Mouse (Mus musculus) spleen, adult 12 weeks (tissue): ENCODE measurements at regions not wholly inside any gene's neighbourhood (a gene's known extent, or its start where the extent isn't known, plus 50 kb on each side); places are given as distances from the start of the nearest gene placed in this dataset.
"Not testable (repeated sequence)": the region's sequence is repeated elsewhere in the genome, so short reads cannot be mapped to it uniquely, and the experiment has no call there.

Experiments
- DNase-seq: peaks from one replicate; pipeline ENCODE4 v3.0.0; 2022; ENCODE audit warnings: low spot score

GRCm38 (mm10) chr14:120830389-120830835 is 80.6 kb upstream of the Ipo5 start:
- DNase-seq: not testable (repeated sequence)

- DNase-seq: no peak
Measured at GRCm38 (mm10) chr14:120831397-120831796, 79.6 kb upstream of the Ipo5 start.

DNA sequence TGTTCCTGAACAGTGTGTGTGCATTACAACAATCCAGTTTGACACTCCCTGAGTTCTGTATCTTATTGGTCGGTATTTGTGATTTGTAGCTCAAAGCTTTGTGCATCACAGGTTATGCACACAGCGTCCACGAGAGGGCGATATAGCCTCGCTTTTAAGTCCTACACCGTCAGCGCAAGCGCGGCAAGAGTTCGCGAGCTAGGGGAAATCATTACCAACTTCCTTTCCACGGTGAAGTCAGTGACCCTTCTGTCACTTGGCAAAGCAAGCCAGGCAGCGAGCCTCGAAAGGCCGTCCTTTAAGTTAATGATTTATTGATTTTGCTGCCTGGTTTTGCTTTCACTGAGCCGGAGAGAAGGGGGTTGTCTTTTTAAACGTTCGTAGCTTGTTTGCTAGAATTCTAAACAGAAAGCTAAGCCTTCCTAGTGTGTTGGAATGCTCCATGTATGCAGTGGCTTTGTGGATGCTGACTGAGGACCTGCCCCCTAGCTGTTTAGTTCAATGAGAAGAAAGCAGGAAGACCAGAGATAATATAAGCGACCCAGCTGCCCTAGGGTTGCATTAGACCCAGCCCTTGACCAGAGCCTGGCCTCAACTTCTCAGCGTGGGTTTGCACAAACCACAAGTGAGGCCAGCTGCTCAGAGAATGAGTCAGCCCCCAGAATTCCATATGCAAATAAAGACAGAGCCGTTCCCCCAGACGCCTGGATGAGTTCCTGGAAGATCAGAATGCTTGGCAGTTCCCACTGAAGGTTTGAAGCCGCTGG is 79.0 kb upstream of the Ipo5 start:
- peak; percentile 60 for DNase-seq

GRCm38 (mm10) chr14:120834821-120835220 is 76.2 kb upstream of the Ipo5 start:
- no peak for DNase-seq

DNA sequence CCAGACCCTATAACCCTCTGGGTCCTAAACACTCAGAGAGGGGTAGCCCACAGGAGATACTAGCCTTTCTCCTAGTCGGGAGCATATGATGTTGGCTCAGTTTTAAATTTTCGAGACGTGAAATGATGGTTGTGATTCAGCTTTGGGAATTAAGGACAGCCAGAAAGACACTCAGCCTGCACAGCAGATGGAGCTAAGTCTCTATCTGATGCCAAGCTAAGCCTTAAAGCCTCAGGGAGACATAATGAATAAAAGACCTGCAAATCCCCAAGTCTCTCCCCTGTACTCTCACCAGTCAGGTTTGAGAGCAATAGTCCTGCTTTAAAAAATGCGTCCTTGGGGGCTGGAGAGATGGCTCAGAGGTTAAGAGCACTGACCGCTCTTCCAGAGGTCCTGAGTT is 75.3 kb upstream of the Ipo5 start:
- DNase-seq: no peak

DNA sequence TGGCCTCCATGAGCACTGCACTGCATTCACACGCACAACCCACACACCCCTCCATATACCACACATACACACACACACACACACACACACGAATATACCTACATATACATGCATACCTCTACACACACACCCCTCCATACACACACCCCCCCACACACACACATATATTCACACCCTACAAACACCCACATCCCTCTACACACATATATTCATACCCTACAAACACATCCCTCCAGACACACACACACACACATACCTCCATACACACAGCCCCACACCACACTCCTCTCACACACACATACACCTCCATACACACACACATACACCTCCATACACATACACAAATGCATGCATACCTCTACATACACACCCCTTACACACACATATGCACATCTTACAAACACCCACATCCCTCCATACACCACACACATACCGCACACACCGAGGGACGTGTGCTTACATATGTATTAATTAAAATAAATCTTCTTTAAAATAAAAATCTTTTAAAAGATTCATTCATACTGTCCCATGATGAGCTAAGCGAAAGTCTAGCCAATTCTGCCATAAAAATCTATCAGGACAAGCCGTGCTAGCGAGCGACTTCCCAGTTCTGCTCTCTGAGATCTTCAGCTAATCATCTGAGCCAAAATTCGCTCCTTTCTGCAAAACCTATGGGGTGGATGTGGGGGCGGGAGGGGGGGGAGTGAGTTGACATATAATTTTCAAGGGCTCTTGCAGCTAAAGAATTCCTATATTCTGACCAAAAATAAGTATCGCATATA is 74.3 kb upstream of the Ipo5 start:
- DNase-seq: no peak

DNA sequence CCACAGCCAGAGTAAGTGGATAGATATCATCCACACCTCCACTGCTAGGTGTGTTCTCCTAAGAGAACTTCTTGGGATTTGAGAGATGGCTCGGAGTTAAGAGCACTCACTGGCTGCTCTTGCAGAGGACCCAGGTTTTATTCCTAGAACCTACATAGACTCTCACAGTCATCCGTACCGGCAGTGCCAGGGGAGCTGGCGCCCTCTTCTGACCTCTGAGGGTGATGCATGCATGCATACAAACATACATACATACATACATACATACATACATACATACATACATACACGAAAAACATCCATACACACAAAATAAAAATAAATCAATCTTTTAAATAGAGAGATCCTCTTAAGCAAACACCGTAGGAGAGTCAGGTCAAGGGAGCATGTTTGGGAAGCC is 70.1 kb upstream of the Ipo5 start:
- DNase-seq: no peak

DNA sequence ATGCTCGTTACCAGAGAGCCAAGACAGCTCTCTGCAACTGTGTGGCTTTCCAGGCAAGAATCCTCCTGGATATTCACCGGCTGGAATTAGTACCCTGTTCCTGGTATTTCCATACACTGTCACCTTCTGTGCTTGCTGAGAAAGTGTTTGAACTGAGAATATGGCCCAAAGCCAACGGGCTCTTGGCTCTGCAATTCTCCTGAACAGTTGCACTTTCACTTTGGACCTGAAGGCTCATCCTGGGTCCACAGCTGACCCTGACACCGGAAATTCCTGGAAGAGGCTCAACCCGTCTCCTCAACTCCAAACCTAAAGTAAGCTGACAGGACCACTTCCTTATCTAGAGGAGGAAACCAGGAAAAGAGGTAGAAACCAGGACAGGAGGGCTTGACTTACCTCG is 69.7 kb upstream of the Ipo5 start:
- DNase-seq: no peak

DNA sequence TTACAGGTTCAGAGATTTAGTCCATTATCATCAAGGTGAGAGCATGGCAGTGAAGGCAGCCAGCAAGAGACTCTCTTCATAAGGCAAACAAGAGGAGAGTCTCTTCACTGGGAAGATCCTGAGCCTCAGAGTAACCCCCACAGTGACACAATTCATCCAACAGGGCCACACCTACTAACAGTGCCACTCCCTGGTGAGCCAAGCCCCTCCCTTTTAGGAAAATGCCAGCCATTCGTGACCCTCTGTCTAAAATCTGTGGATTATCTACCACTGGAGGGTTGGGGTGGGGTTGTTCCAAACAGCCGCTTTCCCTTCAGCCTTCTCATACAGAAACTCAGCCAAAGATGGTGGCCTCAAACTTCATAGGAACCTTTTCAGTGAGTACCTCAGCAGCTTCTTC is 65.9 kb upstream of the Ipo5 start:
- DNase-seq: no peak

GRCm38 (mm10) chr14:120846073-120846850 is 64.8 kb upstream of the Ipo5 start:
- no peak for DNase-seq

GRCm38 (mm10) chr14:120847006-120847405 is 64.0 kb upstream of the Ipo5 start:
- no peak for DNase-seq

DNA sequence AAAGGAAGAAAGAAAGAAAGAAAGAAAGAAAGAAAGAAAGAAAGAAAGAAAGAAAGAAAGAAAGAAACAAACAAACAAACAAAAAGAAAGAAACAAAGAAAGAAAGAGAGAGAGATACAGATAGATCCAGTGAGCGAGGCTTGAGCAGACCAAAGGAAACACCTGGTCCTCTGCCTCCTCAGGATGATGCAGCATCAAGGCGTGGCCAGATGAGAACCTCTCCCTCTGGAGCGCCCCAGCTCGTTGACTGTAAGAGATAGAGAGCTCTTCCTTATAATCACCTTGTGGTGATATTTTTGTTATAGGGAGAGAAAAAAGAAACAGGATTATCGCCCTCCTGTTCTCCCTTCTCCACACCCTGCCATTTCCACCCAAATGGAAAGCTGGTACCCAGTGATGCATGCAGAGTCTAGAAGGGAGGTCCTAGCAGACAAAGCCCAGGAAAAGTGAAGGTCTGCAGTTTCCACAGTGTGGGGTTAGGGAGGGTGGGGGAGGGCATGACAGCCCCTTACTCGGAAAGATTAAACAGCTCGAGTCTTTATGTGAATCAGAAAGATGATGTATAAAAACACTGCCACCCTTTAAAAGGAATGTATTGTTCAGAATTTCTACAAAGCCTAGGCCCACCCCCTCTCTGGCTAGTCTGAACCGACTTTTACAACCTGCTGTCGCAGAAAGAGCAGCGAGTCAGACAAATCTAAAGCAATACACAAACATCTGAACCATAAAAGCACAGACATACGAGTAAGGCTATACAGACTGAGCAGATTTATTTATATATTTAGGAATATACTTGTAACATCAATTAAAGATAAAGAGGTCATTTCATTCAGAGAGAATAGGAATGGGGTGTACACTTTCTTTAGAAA is 62.7 kb upstream of the Ipo5 start:
- no peak for DNase-seq

DNA sequence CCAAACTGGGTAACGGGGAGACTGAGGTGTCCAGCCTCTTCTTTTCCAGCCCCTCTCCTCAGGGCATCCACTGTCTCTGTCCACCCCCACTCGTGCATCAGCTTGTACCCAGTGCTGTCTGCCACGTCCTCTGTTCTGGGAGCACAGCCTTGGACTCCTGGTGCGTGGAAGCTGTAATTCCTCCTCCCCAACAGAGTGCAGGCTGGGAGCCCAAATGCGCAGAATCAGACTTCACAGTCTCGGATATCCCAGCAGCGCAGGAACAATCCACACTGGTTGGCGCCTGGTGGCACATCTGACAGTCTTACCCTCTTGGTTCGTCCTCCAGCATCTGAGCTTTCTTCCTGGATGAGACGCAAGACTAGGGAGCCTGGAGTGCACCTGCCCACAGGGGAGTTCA is 61.9 kb upstream of the Ipo5 start:
- no peak for DNase-seq

GRCm38 (mm10) chr14:120853643-120854042 is 57.4 kb upstream of the Ipo5 start:
- DNase-seq: no peak

DNA sequence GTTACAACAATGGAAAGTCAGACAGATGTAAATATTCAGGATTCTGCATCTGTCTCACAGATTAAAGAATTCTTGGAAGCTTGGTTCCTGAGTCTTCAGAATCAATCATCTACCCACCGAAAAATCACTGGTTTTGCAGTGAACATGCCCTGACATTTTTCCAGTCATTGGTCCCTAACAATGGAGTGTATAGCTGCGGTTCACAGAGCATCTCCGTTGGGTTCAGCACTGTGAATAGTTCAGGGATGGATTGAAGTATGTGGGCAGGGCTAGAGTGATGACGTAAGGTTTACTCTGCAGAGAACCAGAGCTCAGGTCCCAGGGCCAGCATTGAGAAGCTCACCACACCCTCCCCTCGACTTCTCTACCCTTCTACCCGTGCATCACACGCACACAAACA is 56.5 kb upstream of the Ipo5 start:
- no peak for DNase-seq

- no peak for DNase-seq
Measured at GRCm38 (mm10) chr14:120855181-120855580, 55.8 kb upstream of the Ipo5 start.
